Mouse (Mus musculus): Measurements from ENCODE around the gene Csf3. TPM values are rescaled to one million over a fixed set of nuclear protein-coding genes. Genes with fewer than 3 reads are reported as not detected.

Csf3 gene
- total and polyA plus RNA-seq, 3 experiments = 0.18 TPM; not detected in 2

DNA sequence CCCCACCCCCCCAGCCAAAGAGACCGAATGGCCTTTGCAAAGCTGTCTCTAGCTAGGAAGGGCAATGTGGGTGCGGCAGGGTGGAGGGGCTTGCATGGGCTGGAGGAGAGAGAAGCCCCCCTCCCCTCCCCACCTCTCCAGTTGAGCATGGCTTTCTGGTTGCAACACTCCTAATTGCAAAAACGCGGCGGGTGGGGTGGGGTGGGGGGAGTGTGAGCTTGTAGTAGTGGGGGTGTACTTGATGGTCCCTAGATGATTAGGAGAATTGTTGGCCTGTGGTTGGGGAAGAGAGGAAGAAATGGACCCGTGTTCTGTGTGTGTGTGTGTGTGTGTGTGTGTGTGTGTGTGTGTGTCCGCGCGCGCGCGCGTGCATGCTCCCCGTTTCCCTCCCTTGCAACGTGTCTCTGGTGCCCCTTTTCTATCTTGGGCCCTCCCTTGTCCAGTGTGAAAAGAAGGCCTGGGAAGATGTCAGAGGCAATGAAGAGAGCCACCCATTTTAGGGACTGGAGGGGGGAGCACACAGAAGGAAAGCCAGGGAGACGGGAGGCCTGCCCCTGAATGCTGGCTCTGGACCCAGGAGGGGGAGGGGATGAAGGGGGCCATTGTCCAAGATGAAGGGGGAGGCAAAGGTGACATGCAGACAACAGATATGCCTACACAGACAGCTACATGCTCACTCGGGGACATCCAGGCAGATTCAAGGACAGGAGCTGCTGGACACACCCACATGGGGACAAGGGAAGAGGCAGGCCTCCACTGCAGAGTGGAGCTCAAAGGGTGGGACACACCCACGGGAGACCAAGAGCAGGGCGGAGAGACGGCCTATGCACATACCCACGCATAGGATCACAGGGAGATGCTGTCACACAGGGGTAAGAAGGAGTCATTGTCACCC lies 41.6 kb downstream of the Csf3 start (continued):
- TF ChIP-seq GABPA (IDR thresholded peaks at IDR 0.05; ENCODE audit: low read depth, low read length) = no peak
- TF ChIP-seq BHLHE40 (IDR thresholded peaks at IDR 0.05; ENCODE audit: borderline replicate concordance, low read depth, low read length) = no peak
- TF ChIP-seq ZKSCAN1 (IDR thresholded peaks at IDR 0.05; ENCODE audit: low read depth, low read length) = no peak
- no peak for TF ChIP-seq ETS1 (IDR thresholded peaks at IDR 0.05; ENCODE audit: low read depth, low read length)
- TF ChIP-seq MAFK (IDR thresholded peaks at IDR 0.05; ENCODE audit: borderline replicate concordance, low read depth, low read length) = no peak
- no peak for TF ChIP-seq SIN3A (IDR thresholded peaks at IDR 0.05; ENCODE audit: low read length)
- TF ChIP-seq GATA1 (IDR thresholded peaks at IDR 0.05; ENCODE audit: low read depth, low read length) = no peak
- TF ChIP-seq MYC (IDR thresholded peaks at IDR 0.05; ENCODE audit: low read depth, low read length) = 0 out of 2 replicates have a peak, but pooled peaks have one; percentile 29

DNA sequence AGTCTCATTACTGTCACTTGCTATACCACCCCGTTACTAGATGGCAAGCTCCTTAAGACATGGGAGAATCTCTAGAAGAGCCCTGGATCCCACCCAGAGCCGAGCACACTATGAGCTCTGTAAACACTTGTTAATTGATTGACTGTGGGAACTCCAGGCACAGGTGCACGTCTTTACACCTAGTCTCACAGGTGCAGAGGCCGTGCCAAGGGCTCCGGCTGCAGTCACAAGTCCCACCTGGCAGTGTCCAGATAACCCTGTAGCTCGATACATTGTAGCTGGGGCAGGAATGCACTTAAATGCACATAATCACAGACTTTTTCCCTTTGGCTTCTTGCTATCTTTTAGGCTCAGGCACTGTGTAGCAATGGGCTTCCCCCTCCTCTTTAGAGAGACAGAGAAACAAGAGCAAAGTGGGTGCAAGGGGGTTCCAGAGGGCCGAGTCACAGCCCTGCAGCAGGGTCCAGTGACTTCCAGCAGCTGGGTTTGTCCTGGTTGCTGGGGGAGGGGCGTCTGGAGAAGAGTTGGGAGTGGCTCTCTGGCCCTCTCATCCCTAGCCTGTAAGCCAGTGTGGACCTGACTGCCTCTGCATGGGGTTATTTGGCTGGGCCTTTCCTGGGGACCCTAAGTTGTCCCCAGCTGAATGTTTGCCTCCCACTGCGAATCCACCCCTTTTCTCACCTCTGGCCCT lies 42.7 kb downstream of the Csf3 start:
- Histone ChIP-seq H3K79me2 (ENCODE audit: control insufficient read depth, insufficient read depth, low read length, poor library complexity) (peaks cover 6% of the 10 kb centered on the region), H3K27ac (ENCODE audit: control insufficient read depth, low read depth, low read length) (no peak overlapping the region), H3K4me3 (ENCODE audit: control insufficient read depth in 1 of 2, insufficient read depth in 1 of 2, low read depth in 2 of 2, low read length in 2 of 2) (no peak overlapping the region), H3K27me3 (ENCODE audit: control insufficient read depth in 1 of 2, insufficient read depth in 2 of 2, low read length in 2 of 2) (no peaks in the 10 kb centered on the region), H3K9me3 (replicated peaks; ENCODE audit: insufficient read depth, low read length) (no peaks in the 10 kb centered on the region), H3K4me1 (ENCODE audit: control insufficient read depth in 1 of 2, insufficient read depth in 2 of 2, low read length in 2 of 2) (peaks cover 27 to 43% of the 10 kb centered on the region in 2 experiments), H3K9ac (ENCODE audit: control insufficient read depth, low read depth, low read length, poor library complexity, severe bottlenecking) (no peak overlapping the region), H3K36me3 (ENCODE audit: control insufficient read depth in 1 of 2, insufficient read depth in 2 of 2, low read length in 2 of 2) (peaks cover 0 to 28% of the 10 kb centered on the region in 2 experiments; a peak in 2 of 4 replicates)
- no peak for DNase-seq (ENCODE audit: low read depth, low spot score)
- TF ChIP-seq TAL1 (IDR thresholded peaks at IDR 0.05; ENCODE audit: low read length) (peak; percentile 47), ZKSCAN1 (IDR thresholded peaks at IDR 0.05; ENCODE audit: low read depth, low read length) (no peak), MXI1 (IDR thresholded peaks at IDR 0.05; ENCODE audit: low read depth, low read length) (no peak), SIN3A (IDR thresholded peaks at IDR 0.05; ENCODE audit: low read length) (no peak)

DNA sequence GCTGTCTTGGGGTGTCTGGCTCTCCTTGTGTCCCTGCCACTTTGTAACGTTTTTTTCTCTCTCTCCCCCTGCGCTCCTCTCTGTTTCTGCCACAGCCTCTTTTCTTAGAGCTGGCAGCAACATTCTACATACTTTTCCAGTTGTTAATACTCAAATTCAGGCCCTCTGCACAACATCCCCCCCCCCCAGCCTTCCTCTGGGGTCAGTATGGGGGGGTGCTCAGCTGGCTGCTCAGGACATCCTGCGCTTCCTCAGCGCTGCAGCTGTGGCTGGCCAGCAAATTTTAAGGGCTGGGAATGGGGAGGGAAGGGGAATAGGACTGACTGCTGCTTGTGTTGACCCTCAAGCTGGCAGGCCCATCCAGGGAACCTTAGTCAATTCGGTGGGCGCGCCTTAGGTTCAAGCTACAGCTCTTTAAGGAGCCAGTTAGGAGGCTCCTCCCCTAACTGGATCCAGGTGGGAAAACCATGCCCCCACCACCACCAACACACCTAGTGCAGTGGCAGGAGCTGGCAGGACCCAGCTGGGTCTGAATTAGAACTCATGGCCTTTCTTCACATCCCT lies 43.5 kb downstream of the Csf3 start:
- Histone ChIP-seq H3K9me3 (replicated peaks; ENCODE audit: insufficient read depth, low read length) (no peaks in the 10 kb centered on the region), H3K9ac (ENCODE audit: control insufficient read depth, low read depth, low read length, poor library complexity, severe bottlenecking) (no peak overlapping the region), H3K4me3 (ENCODE audit: control insufficient read depth in 1 of 2, insufficient read depth in 1 of 2, low read depth in 2 of 2, low read length in 2 of 2) (no peak overlapping the region), H3K36me3 (ENCODE audit: control insufficient read depth in 1 of 2, insufficient read depth in 2 of 2, low read length in 2 of 2) (peaks cover 0 to 22% of the 10 kb centered on the region in 2 experiments; a peak in 2 of 4 replicates), H3K27me3 (ENCODE audit: control insufficient read depth in 1 of 2, insufficient read depth in 2 of 2, low read length in 2 of 2) (no peaks in the 10 kb centered on the region), H3K27ac (ENCODE audit: control insufficient read depth, low read depth, low read length) (no peak overlapping the region), H3K79me2 (ENCODE audit: control insufficient read depth, insufficient read depth, low read length, poor library complexity) (peaks cover 6% of the 10 kb centered on the region), H3K4me1 (ENCODE audit: control insufficient read depth in 1 of 2, insufficient read depth in 2 of 2, low read length in 2 of 2) (peaks cover 23 to 38% of the 10 kb centered on the region in 2 experiments)
- no peak for DNase-seq (ENCODE audit: low read depth, low spot score)
- no peak for TF ChIP-seq CHD1 (IDR thresholded peaks at IDR 0.05; ENCODE audit: low read depth, low read length)
- no peak for TF ChIP-seq GATA1 (IDR thresholded peaks at IDR 0.05; ENCODE audit: low read depth, low read length)
- no peak for TF ChIP-seq NELFE (IDR thresholded peaks at IDR 0.05; ENCODE audit: low read depth, low read length)
- TF ChIP-seq SMC3 (IDR thresholded peaks at IDR 0.05; ENCODE audit: low read depth, low read length) = no peak
- TF ChIP-seq UBTF (IDR thresholded peaks at IDR 0.05; ENCODE audit: borderline replicate concordance, insufficient read depth, low read depth, low read length) = no peak
- no peak for TF ChIP-seq HCFC1 (IDR thresholded peaks at IDR 0.05; ENCODE audit: low read depth, low read length)
- TF ChIP-seq JUND (IDR thresholded peaks at IDR 0.05; ENCODE audit: low read depth, low read length) = no peak
- no peak for TF ChIP-seq MXI1 (IDR thresholded peaks at IDR 0.05; ENCODE audit: low read depth, low read length)
- no peak for TF ChIP-seq MAZ (IDR thresholded peaks at IDR 0.05; ENCODE audit: low read depth, low read length)
- TF ChIP-seq USF1 (IDR thresholded peaks at IDR 0.05; ENCODE audit: low read depth, low read length) = no peak
- TF ChIP-seq ZKSCAN1 (IDR thresholded peaks at IDR 0.05; ENCODE audit: low read depth, low read length) = no peak

Data from MEL (cell line).